Mouse (Mus musculus) stomach, postnatal 0 days (tissue): ENCODE data around the gene Trim66.

Experiments used
- CTCF ChIP-seq: IDR thresholded peaks from 2 replicates; pipeline ENCODE4 v1.5.1; 2016; ENCODE audit warnings: antibody characterized with exemption, low read depth, mild to moderate bottlenecking, moderate library complexity
- EP300 ChIP-seq: optimal IDR thresholded peaks from 2 replicates; pipeline ENCODE3; 2016; ENCODE audit warnings: antibody characterized with exemption

- TF ChIP-seq CTCF (no peak), EP300 (no peak)
These were observed 39.7 kb downstream of the Trim66 start for GRCm38 (mm10) chr7:109468262-109468701.
